ENCODE assay signal across 8 mouse cellular contexts in the genomic region with DNA sequence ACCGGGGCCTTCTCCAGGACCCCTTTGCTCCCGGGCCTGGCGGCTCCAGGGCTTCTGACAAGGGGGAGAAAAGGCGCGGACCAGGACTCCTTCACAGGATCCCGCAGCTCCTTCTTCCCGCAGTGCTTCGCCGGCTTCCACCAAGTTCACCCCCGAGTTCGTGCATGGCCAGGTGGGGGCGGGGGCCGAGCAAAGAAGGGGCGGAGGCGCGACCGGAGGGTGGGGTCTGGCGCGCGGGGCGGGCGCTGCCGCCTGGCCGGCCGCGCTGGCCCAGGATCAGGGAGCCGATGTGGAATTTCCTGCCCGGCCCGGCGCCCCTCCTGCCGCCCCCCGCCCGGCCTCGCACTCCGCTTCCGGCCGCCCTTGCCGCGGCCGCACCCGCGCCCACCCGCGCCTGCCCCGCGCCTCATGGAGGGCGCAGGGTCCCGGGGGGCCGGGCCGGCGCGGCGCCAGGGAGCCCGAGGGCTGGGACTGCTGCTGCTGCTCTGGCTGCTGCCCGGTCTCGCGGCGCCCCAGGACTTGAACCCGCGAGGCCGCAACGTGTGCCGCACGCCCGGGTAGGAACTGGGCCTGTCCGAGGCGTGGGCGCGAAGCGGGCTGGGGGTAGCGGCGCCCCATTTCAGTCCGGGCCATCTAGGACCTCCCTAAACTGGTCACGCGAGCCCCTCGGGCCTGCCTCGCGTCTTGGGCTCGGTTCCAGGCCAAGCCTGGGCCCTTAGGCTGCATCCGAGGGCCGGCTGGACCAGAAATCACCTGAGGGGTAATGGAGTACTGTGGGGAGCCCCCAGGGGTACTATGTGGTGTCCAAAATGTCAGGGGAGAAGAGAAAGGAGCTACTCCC. TPM values are rescaled to one million over a fixed set of nuclear protein-coding genes. Genes with fewer than 3 reads are reported as not detected.
DNase-seq lines count a peak whose midpoint lies in the region; ATAC-seq lines count a peak whose summit lies in the region.
"Had no signal": no experiment of that assay in that cellular context is flagged by ENCODE, and none has a peak within 500 bp of the region (broad histone marks: within the 10 kb centered on the region; RNA-seq: fewer than 3 reads in every experiment).

A gene (plus strand): TSS at position 312 of the 841 bp plus-strand sequence.

- no peaks in the 10 kb centered on the region; the same call in 1 of the 2 replicates for H3K36me3 ChIP-seq in embryonic facial prominence, embryonic 11.5 days (replicated peaks; ENCODE audit: control insufficient read depth, insufficient read depth, low read depth, low read length)
- peaks cover 18% of the 10 kb centered on the region for H3K36me3 ChIP-seq in heart, embryonic 12.5 days
- peaks cover 14% of the 10 kb centered on the region for H3K36me3 ChIP-seq in midbrain, embryonic 10.5 days

- ATAC-seq in embryonic facial prominence, embryonic 11.5 days (replicated peaks; ENCODE audit: insufficient number of reproducible peaks, low FRiP score, low TSS enrichment, low read depth), result peak; percentile 37
- peak; percentile 69 for ATAC-seq in heart, embryonic 12.5 days (ENCODE audit: insufficient number of reproducible peaks, low FRiP score)

- H3K4me1 ChIP-seq in embryonic facial prominence, embryonic 11.5 days (ENCODE audit: control insufficient read depth, insufficient read depth, low read length), result peaks cover 6% of the 10 kb centered on the region
- peaks cover 42% of the 10 kb centered on the region for H3K4me1 ChIP-seq in heart, embryonic 12.5 days (replicated peaks)
- peaks cover 32% of the 10 kb centered on the region for H3K4me1 ChIP-seq in midbrain, embryonic 10.5 days

- DNase-seq in adrenal gland, adult 2 months, result peak; percentile 55
- peak; percentile 79 for DNase-seq in embryonic facial prominence, embryonic 11.5 days (ENCODE audit: low spot score)
- peak; percentile 52 to 74 for DNase-seq in kidney, postnatal 36 days
- DNase-seq in midbrain, embryonic 10.5 days (ENCODE audit: low spot score), result peak; percentile 69
- peak; percentile 72 for DNase-seq in yolk sac, embryonic 10.5 days (ENCODE audit: low spot score)
- no peak for DNase-seq in c-Kit-positive CD71-positive TER-119-positive erythroid progenitor cells, embryonic 14.5 days (ENCODE audit: low spot score)

- H3K4me2 ChIP-seq in embryonic facial prominence, embryonic 11.5 days (ENCODE audit: low read depth, low read length), result peak within 1 kb of the TSS; percentile 87
- peak within 1 kb of the TSS; percentile 78 for H3K4me2 ChIP-seq in heart, embryonic 12.5 days

- H3K9ac ChIP-seq in embryonic facial prominence, embryonic 11.5 days (replicated peaks; ENCODE audit: low read length), result peak within 1 kb of the TSS; percentile 94
- H3K9ac ChIP-seq in heart, embryonic 12.5 days, result peak within 1 kb of the TSS; percentile 83

- no peaks in the 10 kb centered on the region for H3K9me3 ChIP-seq in embryonic facial prominence, embryonic 11.5 days (replicated peaks; ENCODE audit: control insufficient read depth, low read length)
- H3K9me3 ChIP-seq in heart, embryonic 12.5 days (replicated peaks), result no peaks in the 10 kb centered on the region
- H3K9me3 ChIP-seq in midbrain, embryonic 10.5 days (replicated peaks), result no peaks in the 10 kb centered on the region

- peak within 1 kb of the TSS; percentile 94 for H3K27ac ChIP-seq in embryonic facial prominence, embryonic 11.5 days (replicated peaks; ENCODE audit: low read depth, low read length)
- peak within 1 kb of the TSS; percentile 77 for H3K27ac ChIP-seq in heart, embryonic 12.5 days (ENCODE audit: poor library complexity, severe bottlenecking)
- peak within 1 kb of the TSS; percentile 80 for H3K27ac ChIP-seq in midbrain, embryonic 10.5 days (replicated peaks)

- peaks cover 24% of the 10 kb centered on the region for H3K27me3 ChIP-seq in embryonic facial prominence, embryonic 11.5 days (ENCODE audit: control insufficient read depth, insufficient read depth, low read length)
- peaks cover 52% of the 10 kb centered on the region for H3K27me3 ChIP-seq in heart, embryonic 12.5 days (replicated peaks)
- peaks cover 89% of the 10 kb centered on the region for H3K27me3 ChIP-seq in midbrain, embryonic 10.5 days (ENCODE audit: low read depth, poor library complexity, severe bottlenecking)

- WGBS in embryonic facial prominence, embryonic 11.5 days, result under 1% methylated on average over 56 of the region's 81 CpGs
- WGBS in heart, embryonic 12.5 days, result 1% methylated on average over 71 of the region's 81 CpGs
- WGBS in midbrain, embryonic 10.5 days, result 1% methylated on average over 81 of the region's 81 CpGs

- H3K4me3 ChIP-seq in embryonic facial prominence, embryonic 11.5 days (ENCODE audit: low read depth, low read length), result peak within 1 kb of the TSS; percentile 79
- H3K4me3 ChIP-seq in heart, embryonic 12.5 days, result peak within 1 kb of the TSS; percentile 64
- H3K4me3 ChIP-seq in midbrain, embryonic 10.5 days, result peak within 1 kb of the TSS; percentile 56

RNA-seq across cellular contexts. Expression of the gene that starts here (rescaled TPM):
- 10 to 100 TPM in 1 of 2 experiments, 1 to 10 TPM in 1; 8.4 to 15.9 TPM for total RNA-seq in adrenal gland, adult 2 months (2021)
- 61.7 and 75.1 TPM in 2 replicates for polyA plus RNA-seq in adrenal gland, adult 2 months (2012; rRNA removed)
- 13.5 and 15.3 TPM in 2 replicates for polyA plus RNA-seq in embryonic facial prominence, embryonic 11.5 days (2014; fragmentation: Nextera tagmentation; extraction: Ambion mirVana)
- polyA plus RNA-seq in heart, embryonic 12.5 days (2016; fragmentation: Nextera tagmentation; extraction: Ambion mirVana), result 15.8 and 17.4 TPM in 2 replicates
- 4.1 TPM in 2 replicates for polyA plus RNA-seq in midbrain, embryonic 10.5 days (2016; fragmentation: Nextera tagmentation; extraction: Ambion mirVana)
- total RNA-seq: common myeloid progenitor, adult 5-6 weeks had no signal
